Mouse (Mus musculus): ENCODE results near the gene Pak1.

DNA sequence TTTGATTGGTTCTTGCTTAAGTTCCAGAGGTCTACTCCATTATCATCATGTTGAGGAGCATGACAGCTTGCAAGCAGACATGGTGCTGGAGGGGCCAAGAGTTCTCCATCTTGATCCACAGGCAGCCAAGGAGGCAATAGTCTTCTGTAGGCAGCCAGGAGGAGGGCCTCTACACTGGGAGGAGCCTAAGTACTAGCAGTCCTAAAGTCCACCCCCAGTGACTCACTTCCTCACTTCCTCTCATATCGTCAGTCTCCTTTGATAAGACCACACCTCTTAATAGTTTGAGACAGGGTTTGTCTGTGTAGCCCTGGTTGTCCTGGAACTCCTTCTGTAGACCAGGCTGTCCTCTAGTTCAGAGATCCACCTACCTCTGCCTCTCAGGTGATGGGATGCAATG lies 7.5 kb upstream of the Pak1 start:
- TF ChIP-seq CTCF (conservative IDR thresholded peaks at IDR 0.05; ENCODE audit: low read length) (no peak), NANOG (IDR thresholded peaks at IDR 0.05; ENCODE audit: borderline replicate concordance, low read length) (no peak), POU5F1 (IDR thresholded peaks at IDR 0.05; ENCODE audit: borderline replicate concordance, low read length) (no peak)

Data from E14TG2a.4 (cell line).